Mouse (Mus musculus) heart, adult 2 months (tissue): ENCODE data around the gene Gzmk.

Experiments used
- CTCF ChIP-seq: fragments of 200-600 bp; IDR thresholded peaks from 2 replicates; pipeline ENCODE4 v1.8.1; 2022; ENCODE audit warnings: antibody characterized with exemption, mild to moderate bottlenecking, moderate library complexity
- POLR2A ChIP-seq: fragments of 200-500 bp; IDR thresholded peaks from 2 replicates; pipeline ENCODE4 v1.6.1; 2011; ENCODE audit warnings: mild to moderate bottlenecking, low read depth, low read length, control low read depth; ENCODE audit not compliant: insufficient read depth

DNA sequence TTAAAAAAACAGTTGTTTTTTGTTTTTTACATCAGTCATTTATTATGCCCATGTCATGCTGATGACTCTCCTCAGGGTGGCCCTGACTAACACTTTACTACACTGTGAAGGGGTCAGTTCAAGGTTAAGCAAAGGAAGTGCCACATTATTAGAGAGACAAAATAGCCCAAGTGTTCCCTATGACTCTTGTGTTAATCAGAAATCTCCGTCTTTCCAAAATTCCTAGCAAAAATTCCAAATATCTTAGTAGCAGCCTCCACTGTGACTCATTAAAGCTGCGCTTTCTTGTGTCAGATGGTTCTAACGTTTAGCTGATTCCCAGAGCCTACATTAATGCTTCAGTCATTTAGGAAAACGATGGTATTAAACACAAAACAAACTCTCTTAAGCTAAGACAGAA lies 23.5 kb downstream of the Gzmk start:
- TF ChIP-seq CTCF (no peak), POLR2A (no peak)
